Mouse (Mus musculus) myocyte (in vitro differentiated cells): ENCODE data around the gene Sigirr. TPM values are rescaled to one million over a fixed set of nuclear protein-coding genes. Genes with fewer than 3 reads are reported as not detected.
A peak's percentile ranks its signal among the peaks of the same experiment; 100 is the strongest.

Source experiments
- H3K27me3 ChIP-seq: one replicate; pipeline ENCODE4 v1.6.1; 2011; ENCODE audit not compliant: control insufficient read depth, insufficient read depth, insufficient read length
- H3K36me3 ChIP-seq: one replicate; pipeline ENCODE4 v1.6.1; 2011; ENCODE audit not compliant: control insufficient read depth, insufficient read depth
- H3K4me2 ChIP-seq: one replicate; pipeline ENCODE4 v1.6.1; 2011; ENCODE audit warnings: low read depth, control low read depth
- H3K4me3 ChIP-seq: one replicate; pipeline ENCODE4 v1.5.1; 2011; ENCODE audit warnings: mild to moderate bottlenecking, control low read depth, moderate library complexity
- H3K79me2 ChIP-seq: one replicate; pipeline ENCODE4 v1.6.1; 2011; ENCODE audit not compliant: control insufficient read depth, insufficient read depth
- H3ac ChIP-seq: one replicate; pipeline ENCODE4 v1.6.1; 2011; ENCODE audit not compliant: control insufficient read depth, insufficient read length
- CEBPB ChIP-seq: IDR thresholded peaks from 2 replicates; pipeline ENCODE4 v1.6.1; 2011; ENCODE audit warnings: mild to moderate bottlenecking, moderate library complexity; ENCODE audit not compliant: poor library complexity, insufficient read depth, severe bottlenecking
- E2F4 ChIP-seq: IDR thresholded peaks from one replicate; pipeline ENCODE4 v1.6.1; 2011; ENCODE audit warnings: mild to moderate bottlenecking, control low read depth, moderate library complexity; ENCODE audit not compliant: insufficient read depth
- MAX ChIP-seq: IDR thresholded peaks from one replicate; pipeline ENCODE4 v1.6.1; 2011; ENCODE audit warnings: low read depth, mild to moderate bottlenecking, control low read depth
- MYOD1 ChIP-seq, 3 experiments: IDR thresholded peaks; one replicate each; pipeline ENCODE4 v1.6.1; 2011; ENCODE audit warnings: control low read depth in 2 of 3, low read depth in 2 of 3, mild to moderate bottlenecking in 2 of 3, moderate library complexity in 1 of 3; ENCODE audit not compliant: insufficient read length in 2 of 3, control insufficient read depth in 1 of 3
- MYOG ChIP-seq, 3 experiments: IDR thresholded peaks; one replicate each; pipeline ENCODE4 v1.6.1; 2011; ENCODE audit warnings: control low read depth in 2 of 3, low read depth in 2 of 3, mild to moderate bottlenecking in 2 of 3; ENCODE audit not compliant: insufficient read length in 2 of 3, control insufficient read depth in 1 of 3, insufficient read depth in 1 of 3
- POLR2A ChIP-seq: IDR thresholded peaks from one replicate; pipeline ENCODE4 v1.6.1; 2011; ENCODE audit warnings: low read depth, mild to moderate bottlenecking, control low read depth, moderate library complexity; ENCODE audit not compliant: insufficient read length
- POLR2AphosphoS2 ChIP-seq: IDR thresholded peaks from one replicate; pipeline ENCODE4 v1.6.1; 2011; ENCODE audit warnings: low read depth, control low read depth; ENCODE audit not compliant: insufficient read length
- REST ChIP-seq: IDR thresholded peaks from one replicate; pipeline ENCODE4 v1.6.1; 2011; ENCODE audit warnings: mild to moderate bottlenecking, control low read depth, moderate library complexity; ENCODE audit not compliant: insufficient read depth, insufficient read length
- SRF ChIP-seq: IDR thresholded peaks from one replicate; pipeline ENCODE4 v1.6.1; 2011; ENCODE audit warnings: low read depth; ENCODE audit not compliant: control insufficient read depth, insufficient read length
- TCF12 ChIP-seq: IDR thresholded peaks from one replicate; pipeline ENCODE4 v1.6.1; 2011; ENCODE audit warnings: mild to moderate bottlenecking, control low read depth; ENCODE audit not compliant: poor library complexity, insufficient read depth, severe bottlenecking
- TCF3 ChIP-seq: IDR thresholded peaks from one replicate; pipeline ENCODE4 v1.6.1; 2011; ENCODE audit warnings: low read depth, control low read depth; ENCODE audit not compliant: insufficient read length
- USF1 ChIP-seq: IDR thresholded peaks from one replicate; pipeline ENCODE4 v1.6.1; 2011; ENCODE audit warnings: low read depth, mild to moderate bottlenecking, control low read depth, moderate library complexity
- polyA plus RNA-seq: library from polyadenylated mRNA; unstranded; fragments of >200 nt; fragmentation: generic; extraction: Trizol; gene quantifications from one replicate; pipeline ENCODE4 v1.2.1, GENCODE M21; 2012; ENCODE audit warnings: missing spikeins

The Sigirr gene
- polyA plus RNA-seq, 1 experiment, result 4.8 TPM

GRCm38 (mm10) chr7:141143861-141144260 is 43.5 kb upstream of the Sigirr start:
- Histone ChIP-seq H3K4me2 (no peak overlapping the region), H3K79me2 (no peaks in the 10 kb centered on the region), H3ac (no peak overlapping the region), H3K27me3 (no peaks in the 10 kb centered on the region), H3K36me3 (peaks cover 9% of the 10 kb centered on the region), H3K4me3 (no peak overlapping the region)
- TF ChIP-seq MYOG (IDR thresholded peaks at IDR 0.05; ENCODE audit: control insufficient read depth in 1 of 3, insufficient read depth in 1 of 3, insufficient read length in 2 of 3, low read depth in 2 of 3), result no peak
- no peak for TF ChIP-seq POLR2A
- no peak for TF ChIP-seq MYOD1 (IDR thresholded peaks at IDR 0.05; ENCODE audit: control insufficient read depth in 1 of 3, insufficient read length in 2 of 3, low read depth in 2 of 3)
- TF ChIP-seq TCF3, result no peak

- no peaks in the 10 kb centered on the region for H3K79me2 ChIP-seq
- H3K4me3 ChIP-seq, result no peak overlapping the region
- no peak overlapping the region for H3K4me2 ChIP-seq
- TF ChIP-seq TCF3, result no peak
- TF ChIP-seq MYOD1 (IDR thresholded peaks at IDR 0.05; ENCODE audit: control insufficient read depth in 1 of 3, insufficient read length in 2 of 3, low read depth in 2 of 3), result peak in 1 of 3 experiments; percentile 20
- TF ChIP-seq MYOG (IDR thresholded peaks at IDR 0.05; ENCODE audit: control insufficient read depth in 1 of 3, insufficient read depth in 1 of 3, insufficient read length in 2 of 3, low read depth in 2 of 3), result peak in 1 of 3 experiments; percentile 9
- H3ac ChIP-seq, result no peak overlapping the region
- H3K36me3 ChIP-seq, result peaks cover 9% of the 10 kb centered on the region
- H3K27me3 ChIP-seq, result no peaks in the 10 kb centered on the region
Measured at GRCm38 (mm10) chr7:141143112-141143511, 42.7 kb upstream of the Sigirr start.

GRCm38 (mm10) chr7:141141326-141141725 is 41.0 kb upstream of the Sigirr start:
- Histone ChIP-seq H3K4me3 (no peak overlapping the region), H3K79me2 (no peaks in the 10 kb centered on the region), H3K4me2 (no peak overlapping the region), H3K27me3 (no peaks in the 10 kb centered on the region), H3ac (no peak overlapping the region), H3K36me3 (peaks cover 3% of the 10 kb centered on the region)
- TF ChIP-seq POLR2A, result no peak
- no peak for TF ChIP-seq MAX

- Histone ChIP-seq H3K4me2 (peak overlapping the region; percentile 77), H3K79me2 (peaks cover 12% of the 10 kb centered on the region), H3K4me3 (peak overlapping the region; percentile 58), H3K36me3 (no peaks in the 10 kb centered on the region), H3ac (peak overlapping the region; percentile 39), H3K27me3 (no peaks in the 10 kb centered on the region)
- no peak for TF ChIP-seq E2F4
- TF ChIP-seq SRF, result no peak
- no peak for TF ChIP-seq MAX
- no peak for TF ChIP-seq POLR2A
- no peak for TF ChIP-seq USF1
- TF ChIP-seq POLR2AphosphoS2, result no peak
- TF ChIP-seq REST, result no peak
- no peak for TF ChIP-seq MYOD1 (IDR thresholded peaks at IDR 0.05; ENCODE audit: control insufficient read depth in 1 of 3, insufficient read length in 2 of 3, low read depth in 2 of 3)
- no peak for TF ChIP-seq TCF12
- no peak for TF ChIP-seq CEBPB
- TF ChIP-seq MYOG (IDR thresholded peaks at IDR 0.05; ENCODE audit: control insufficient read depth in 1 of 3, insufficient read depth in 1 of 3, insufficient read length in 2 of 3, low read depth in 2 of 3), result no peak
- no peak for TF ChIP-seq TCF3
Measured at GRCm38 (mm10) chr7:141131904-141132755, 31.8 kb upstream of the Sigirr start.

- H3K27me3 ChIP-seq, result no peaks in the 10 kb centered on the region
- peak overlapping the region; percentile 39 for H3ac ChIP-seq
- TF ChIP-seq USF1 (no peak), MAX (no peak), POLR2A (peak; percentile 72), MYOG (IDR thresholded peaks at IDR 0.05; ENCODE audit: control insufficient read depth in 1 of 3, insufficient read depth in 1 of 3, insufficient read length in 2 of 3, low read depth in 2 of 3) (no peak), E2F4 (no peak), MYOD1 (IDR thresholded peaks at IDR 0.05; ENCODE audit: control insufficient read depth in 1 of 3, insufficient read length in 2 of 3, low read depth in 2 of 3) (peak in 1 of 3 experiments; percentile 12), POLR2AphosphoS2 (peak; percentile 50), SRF (no peak), TCF3 (no peak)
- H3K79me2 ChIP-seq, result peaks cover 12% of the 10 kb centered on the region
- peak overlapping the region; percentile 77 for H3K4me2 ChIP-seq
- H3K4me3 ChIP-seq, result peak overlapping the region; percentile 58
- no peaks in the 10 kb centered on the region for H3K36me3 ChIP-seq
Measured at GRCm38 (mm10) chr7:141131024-141131820, 30.9 kb upstream of the Sigirr start.
